Mouse (Mus musculus) right cerebral cortex, postnatal 10 days (tissue): ENCODE results near the gene Ntng1.

ENCODE experiments used
- DNase-seq, 2 experiments: peaks; one replicate each; pipeline ENCODE4 v3.0.0; 2021; ENCODE audit warnings: low spot score in 2 of 2

Gene Ntng1

GRCm38 (mm10) chr3:110143206-110144061 lies at the start of gene Ntng1:
Gene Ntng1 (minus strand): TSS chr3:110144011.
- DNase-seq, result peak; percentile 50 to 53

- DNase-seq, result no peak
These were observed 43.7 kb upstream of the Ntng1 start for GRCm38 (mm10) chr3:110187401-110187948.

GRCm38 (mm10) chr3:110149089-110149488 lies 5.3 kb upstream of the Ntng1 start:
- no peak for DNase-seq

- no peak for DNase-seq
These were observed 667 bp upstream of the Ntng1 start for GRCm38 (mm10) chr3:110144301-110145055.

- DNase-seq, result peak; percentile 44 to 47
These were observed 1.3 kb downstream of the Ntng1 start for GRCm38 (mm10) chr3:110142314-110143205.

- peak; percentile 39 to 62 for DNase-seq
These were observed 2.2 kb downstream of the Ntng1 start for GRCm38 (mm10) chr3:110141351-110142302.

GRCm38 (mm10) chr3:110136115-110136514 lies 7.7 kb downstream of the Ntng1 start:
- no peak for DNase-seq

GRCm38 (mm10) chr3:110133150-110133549 lies 10.7 kb downstream of the Ntng1 start:
- DNase-seq, result no peak

GRCm38 (mm10) chr3:110132289-110132688 lies 11.5 kb downstream of the Ntng1 start:
- no peak for DNase-seq

GRCm38 (mm10) chr3:110131043-110131891 lies 12.5 kb downstream of the Ntng1 start:
- DNase-seq, result no peak

GRCm38 (mm10) chr3:110129607-110130006 lies 14.2 kb downstream of the Ntng1 start:
- no peak for DNase-seq

GRCm38 (mm10) chr3:110105982-110106381 lies 37.8 kb downstream of the Ntng1 start:
- peak in 1 of 2 experiments; percentile 22 for DNase-seq

GRCm38 (mm10) chr3:110094407-110094806 lies 49.4 kb downstream of the Ntng1 start:
- no peak for DNase-seq

- DNase-seq, result no peak
These were observed 49.8 kb downstream of the Ntng1 start for GRCm38 (mm10) chr3:110094003-110094402.

- no peak for DNase-seq
These were observed 51.3 kb downstream of the Ntng1 start for GRCm38 (mm10) chr3:110092521-110092920.

GRCm38 (mm10) chr3:110087189-110087588 lies 56.6 kb downstream of the Ntng1 start:
- no peak for DNase-seq

- DNase-seq, result no peak
These were observed 58.5 kb downstream of the Ntng1 start for GRCm38 (mm10) chr3:110085336-110085735.

GRCm38 (mm10) chr3:110064709-110065256 lies 79.0 kb downstream of the Ntng1 start:
- DNase-seq, result no peak

GRCm38 (mm10) chr3:110055915-110056314 lies 87.9 kb downstream of the Ntng1 start:
- peak; percentile 52 to 57 for DNase-seq
